Mouse (Mus musculus) midbrain, embryonic 13.5 days (tissue): Measurements from ENCODE around the gene Per2. TPM values are rescaled to one million over a fixed set of nuclear protein-coding genes. Genes with fewer than 3 reads are reported as not detected.
A peak's percentile ranks its signal among the peaks of the same experiment; 100 is the strongest.

Experiments used
- ATAC-seq: fragments of 200-750 bp; cut with Nextera tagmentation; 2 replicates; pipeline ENCODE4 v1.8.0; 2017; ENCODE audit warnings: mild to moderate bottlenecking, moderate TSS enrichment, moderate library complexity
- H3K27ac ChIP-seq: fragments of 300-500 bp; sonication (generic); 2 replicates; pipeline ENCODE4 v1.5.1; 2015; ENCODE audit warnings: inconsistent platforms, mild to moderate bottlenecking, moderate library complexity
- H3K27me3 ChIP-seq: fragments of 300-500 bp; sonication (generic); 2 replicates; pipeline ENCODE4 v1.6.1; 2015; ENCODE audit warnings: mild to moderate bottlenecking, inconsistent platforms
- H3K36me3 ChIP-seq: fragments of 300-500 bp; sonication (generic); 2 replicates; pipeline ENCODE4 v1.6.1; 2015; ENCODE audit warnings: mild to moderate bottlenecking, inconsistent platforms
- H3K4me1 ChIP-seq: fragments of 300-500 bp; sonication (generic); replicated peaks from 2 replicates; pipeline ENCODE4 v1.6.1; 2015; ENCODE audit warnings: inconsistent platforms
- H3K4me2 ChIP-seq: fragments of 300-500 bp; sonication (generic); replicated peaks from 2 replicates; pipeline ENCODE4 v1.6.1; 2015; ENCODE audit warnings: moderate library complexity, mild to moderate bottlenecking, inconsistent platforms
- H3K4me3 ChIP-seq: fragments of 300-500 bp; sonication (generic); replicated peaks from 2 replicates; pipeline ENCODE4 v1.5.1; 2015; ENCODE audit warnings: mild to moderate bottlenecking, inconsistent platforms
- H3K9ac ChIP-seq: fragments of 300-500 bp; sonication (generic); replicated peaks from 2 replicates; pipeline ENCODE4 v1.6.1; 2015; ENCODE audit warnings: mild to moderate bottlenecking, inconsistent platforms
- H3K9me3 ChIP-seq: fragments of 300-500 bp; sonication (generic); 2 replicates; pipeline ENCODE4 v1.6.1; 2016; ENCODE audit warnings: mild to moderate bottlenecking, inconsistent platforms
- WGBS: fragments of 180-500 bp; shearing (Covaris S2); methylation state at CpG from one replicate; pipeline ENCODE4 v1.1.7; 2015; 5-methylcytosine and 5-hydroxymethylcytosine counted together
- polyA plus RNA-seq: library from polyadenylated mRNA; unstranded; fragments of >200 nt; fragmentation: Nextera tagmentation; extraction: Ambion mirVana; gene quantifications from 2 replicates; pipeline ENCODE4 v1.2.1, GENCODE M21; 2015

Gene Per2
- polyA plus RNA-seq, result 4.4 and 4.7 TPM in 2 replicates

DNA sequence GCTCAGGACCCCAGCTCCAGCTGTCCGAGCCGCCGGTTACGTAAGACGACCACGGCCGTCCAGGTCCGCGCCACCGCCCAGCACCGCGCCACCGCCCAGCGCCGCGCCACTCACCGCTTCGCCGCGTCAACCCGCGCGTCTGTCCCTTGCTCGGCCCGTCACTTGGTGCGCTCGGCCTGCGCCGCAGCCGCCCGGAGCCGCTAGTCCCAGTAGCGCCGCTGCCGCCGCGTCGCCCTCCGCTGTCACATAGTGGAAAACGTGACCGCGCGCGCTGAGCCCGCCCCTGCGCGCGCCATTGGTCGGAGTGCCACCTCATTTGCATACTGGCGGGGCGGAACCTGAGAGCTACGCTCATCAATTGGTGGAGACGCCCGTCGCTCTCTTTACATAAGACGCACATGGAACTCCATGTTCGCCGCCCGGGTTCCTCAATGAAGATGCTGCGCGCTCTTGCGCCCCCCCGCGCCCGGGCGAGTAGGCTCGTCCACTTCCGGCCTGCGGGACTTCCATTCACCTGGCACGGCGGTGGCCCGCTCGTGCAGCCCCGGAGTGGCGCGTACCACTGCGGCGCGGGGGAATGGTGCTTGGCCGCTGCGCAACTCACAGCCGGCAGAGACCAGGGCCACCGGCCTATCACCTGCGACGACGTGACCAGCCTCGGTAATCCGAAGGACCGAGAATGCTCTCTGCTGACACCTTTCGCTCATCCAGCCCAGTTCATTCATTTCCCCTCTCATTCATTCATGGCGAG, at the start of gene Per2:
Gene Per2, minus strand, starts transcription at position 266 of the 751 bp plus-strand sequence.
- Histone ChIP-seq H3K4me2 (peak within 1 kb of the TSS; percentile 81), H3K4me3 (peak within 1 kb of the TSS; percentile 60), H3K9me3 (no peaks in the 10 kb centered on the region), H3K4me1 (peaks cover 48% of the 10 kb centered on the region), H3K27ac (peak within 1 kb of the TSS; percentile 65), H3K27me3 (peaks cover 13% of the 10 kb centered on the region), H3K36me3 (no peaks in the 10 kb centered on the region), H3K9ac (peak within 1 kb of the TSS; percentile 72)
- under 1% methylated on average over 91 of the region's 91 CpGs for WGBS
- peak; percentile 98 for ATAC-seq

- Histone ChIP-seq H3K9ac (no peak overlapping the region), H3K4me3 (no peak overlapping the region), H3K27me3 (no peaks in the 10 kb centered on the region), H3K27ac (no peak overlapping the region), H3K4me1 (no peaks in the 10 kb centered on the region), H3K4me2 (no peak overlapping the region), H3K36me3 (peaks cover 85% of the 10 kb centered on the region), H3K9me3 (no peaks in the 10 kb centered on the region)
- no peak for ATAC-seq
- 81% methylated on average over 3 of the region's 3 CpGs for WGBS
These were observed 45.5 kb upstream of the Per2 start for GRCm38 (mm10) chr1:91504615-91505014.

- peaks cover 2% of the 10 kb centered on the region; the same call in 1 of the 2 replicates for H3K27me3 ChIP-seq
- H3K36me3 ChIP-seq, result peaks cover 44% of the 10 kb centered on the region
- no peak for ATAC-seq
- H3K9me3 ChIP-seq, result no peaks in the 10 kb centered on the region
- H3K4me1 ChIP-seq, result peaks cover 25% of the 10 kb centered on the region
- no peak overlapping the region for H3K27ac ChIP-seq
- WGBS, result 92% methylated on average over 6 of the region's 6 CpGs
- no peak overlapping the region for H3K4me3 ChIP-seq
- H3K4me2 ChIP-seq, result no peak overlapping the region
- no peak overlapping the region for H3K9ac ChIP-seq
These were observed 39.5 kb upstream of the Per2 start for GRCm38 (mm10) chr1:91498579-91498978.

- ATAC-seq, result peak; percentile 21; the same call in 1 of the 2 replicates
- peaks cover 6% of the 10 kb centered on the region; the same call in 1 of the 2 replicates for H3K27me3 ChIP-seq
- H3K9ac ChIP-seq, result peak overlapping the region; percentile 92
- no peak overlapping the region for H3K27ac ChIP-seq
- 41% methylated on average over 5 of the region's 5 CpGs for WGBS
- H3K36me3 ChIP-seq, result peaks cover 13% of the 10 kb centered on the region
- H3K9me3 ChIP-seq, result no peaks in the 10 kb centered on the region
- peak overlapping the region; percentile 91 for H3K4me3 ChIP-seq
- peaks cover 25% of the 10 kb centered on the region for H3K4me1 ChIP-seq
- peak overlapping the region; percentile 92 for H3K4me2 ChIP-seq
These were observed 36.2 kb upstream of the Per2 start for GRCm38 (mm10) chr1:91495321-91495720.

DNA sequence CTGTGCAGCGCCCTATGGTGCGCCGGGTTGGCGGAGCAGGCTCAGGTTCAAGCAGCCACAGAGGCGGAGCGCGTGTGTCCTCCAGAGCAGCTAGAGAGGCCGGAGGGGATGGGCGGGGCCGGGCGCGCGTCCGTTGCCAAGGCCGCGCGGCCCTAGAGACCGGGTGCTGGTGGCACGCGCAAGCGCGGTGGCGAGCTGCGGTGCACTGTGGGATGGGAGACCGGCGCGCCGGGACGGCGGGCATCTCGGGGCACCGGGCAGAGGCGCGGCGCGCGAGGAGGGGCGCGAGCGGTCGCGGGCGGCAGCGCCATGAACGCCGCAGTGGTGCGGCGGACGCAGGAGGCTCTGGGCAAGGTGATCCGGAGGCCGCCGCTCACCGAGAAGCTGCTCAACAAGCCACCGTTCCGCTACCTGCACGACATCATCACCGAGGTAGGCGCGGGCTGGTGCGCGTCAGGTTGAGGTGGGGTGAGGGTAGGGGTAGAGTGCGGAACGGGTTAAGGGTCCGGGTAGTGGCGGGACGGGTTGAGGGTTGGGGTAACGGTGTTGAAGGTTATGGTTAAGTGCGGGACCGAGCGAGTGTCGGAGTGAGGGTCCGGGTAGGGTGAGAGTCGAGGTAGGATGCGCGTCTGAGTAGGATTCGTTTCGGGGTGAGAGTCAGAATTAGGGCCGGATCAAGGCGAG, 35.5 kb upstream of the Per2 start, which contains the start of gene Traf3ip1:
Gene Traf3ip1, plus strand, starts transcription at position 191 of the 684 bp plus-strand sequence.
- Histone ChIP-seq H3K4me1 (peaks cover 25% of the 10 kb centered on the region), H3K9ac (peak within 1 kb of the TSS; percentile 92), H3K4me2 (peak within 1 kb of the TSS; percentile 92), H3K4me3 (peak within 1 kb of the TSS; percentile 91), H3K27ac (no peak within 1 kb of the TSS), H3K27me3 (peaks cover 6% of the 10 kb centered on the region; the same call in 1 of the 2 replicates), H3K36me3 (peaks cover 7% of the 10 kb centered on the region; the same call in 1 of the 2 replicates), H3K9me3 (no peaks in the 10 kb centered on the region)
- WGBS, result under 1% methylated on average over 79 of the region's 79 CpGs
- peak; percentile 98 for ATAC-seq

- peak overlapping the region; percentile 92 for H3K4me2 ChIP-seq
- ATAC-seq, result peak; percentile 55
- peaks cover 25% of the 10 kb centered on the region for H3K4me1 ChIP-seq
- H3K27ac ChIP-seq, result no peak overlapping the region
- H3K9ac ChIP-seq, result peak overlapping the region; percentile 92; the same call in 1 of the 2 replicates
- H3K4me3 ChIP-seq, result peak overlapping the region; percentile 91
- 51% methylated on average over 3 of the region's 3 CpGs for WGBS
- no peaks in the 10 kb centered on the region for H3K9me3 ChIP-seq
- H3K36me3 ChIP-seq, result peaks cover 3% of the 10 kb centered on the region; the same call in 1 of the 2 replicates
- peaks cover 6% of the 10 kb centered on the region; the same call in 1 of the 2 replicates for H3K27me3 ChIP-seq
These were observed 34.8 kb upstream of the Per2 start for GRCm38 (mm10) chr1:91493938-91494337.

- Histone ChIP-seq H3K4me2 (no peak overlapping the region), H3K4me1 (peaks cover 25% of the 10 kb centered on the region), H3K9me3 (no peaks in the 10 kb centered on the region), H3K27me3 (peaks cover 7% of the 10 kb centered on the region), H3K27ac (no peak overlapping the region), H3K4me3 (no peak overlapping the region), H3K36me3 (no peaks in the 10 kb centered on the region), H3K9ac (no peak overlapping the region)
- WGBS, result 7% methylated on average over 2 of the region's 2 CpGs
- ATAC-seq, result no peak
These were observed 33.6 kb upstream of the Per2 start for GRCm38 (mm10) chr1:91492740-91493139.

GRCm38 (mm10) chr1:91490322-91490721, 31.2 kb upstream of the Per2 start:
- no peak overlapping the region for H3K27ac ChIP-seq
- no peak overlapping the region for H3K9ac ChIP-seq
- H3K4me1 ChIP-seq, result peaks cover 11% of the 10 kb centered on the region
- no peak overlapping the region for H3K4me2 ChIP-seq
- 78% methylated on average over 1 of the region's 1 CpGs for WGBS
- ATAC-seq, result no peak
- no peak overlapping the region for H3K4me3 ChIP-seq
- no peaks in the 10 kb centered on the region for H3K9me3 ChIP-seq
- peaks cover 8% of the 10 kb centered on the region for H3K27me3 ChIP-seq
- no peaks in the 10 kb centered on the region for H3K36me3 ChIP-seq

DNA sequence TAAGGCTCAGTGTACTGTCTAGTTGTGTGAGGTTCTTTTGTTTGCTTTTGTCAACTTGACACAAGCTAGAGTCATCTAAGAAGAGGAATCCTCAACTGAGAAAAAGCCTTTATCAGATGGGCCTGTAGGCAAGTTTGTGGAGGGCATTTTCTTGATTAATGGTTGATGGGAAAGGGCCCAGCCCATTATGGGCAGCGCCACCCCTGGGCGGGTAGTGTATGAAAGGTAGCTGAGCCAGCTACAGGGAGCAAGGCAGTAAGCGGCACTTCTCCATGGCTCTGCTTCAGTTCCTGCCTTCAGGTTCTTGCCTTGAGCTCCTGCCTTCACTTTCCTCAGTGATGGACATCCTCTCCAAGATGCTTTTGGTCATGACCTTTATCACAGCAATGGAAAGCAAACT, 27.0 kb upstream of the Per2 start:
- H3K9ac ChIP-seq, result no peak overlapping the region
- no peak overlapping the region for H3K4me3 ChIP-seq
- H3K27ac ChIP-seq, result no peak overlapping the region
- no peaks in the 10 kb centered on the region for H3K9me3 ChIP-seq
- WGBS, result 80% methylated on average over 3 of the region's 3 CpGs
- no peak overlapping the region for H3K4me2 ChIP-seq
- H3K36me3 ChIP-seq, result no peaks in the 10 kb centered on the region
- H3K27me3 ChIP-seq, result peaks cover 2% of the 10 kb centered on the region; the same call in 1 of the 2 replicates
- no peak for ATAC-seq
- no peaks in the 10 kb centered on the region for H3K4me1 ChIP-seq

GRCm38 (mm10) chr1:91485422-91485821, 26.3 kb upstream of the Per2 start:
- H3K27me3 ChIP-seq, result peaks cover 2% of the 10 kb centered on the region; the same call in 1 of the 2 replicates
- H3K27ac ChIP-seq, result no peak overlapping the region
- H3K4me3 ChIP-seq, result no peak overlapping the region
- no peaks in the 10 kb centered on the region for H3K4me1 ChIP-seq
- H3K4me2 ChIP-seq, result no peak overlapping the region
- no peak for ATAC-seq
- no peak overlapping the region for H3K9ac ChIP-seq
- 73% methylated on average over 3 of the region's 3 CpGs for WGBS
- no peaks in the 10 kb centered on the region for H3K36me3 ChIP-seq
- no peaks in the 10 kb centered on the region for H3K9me3 ChIP-seq

DNA sequence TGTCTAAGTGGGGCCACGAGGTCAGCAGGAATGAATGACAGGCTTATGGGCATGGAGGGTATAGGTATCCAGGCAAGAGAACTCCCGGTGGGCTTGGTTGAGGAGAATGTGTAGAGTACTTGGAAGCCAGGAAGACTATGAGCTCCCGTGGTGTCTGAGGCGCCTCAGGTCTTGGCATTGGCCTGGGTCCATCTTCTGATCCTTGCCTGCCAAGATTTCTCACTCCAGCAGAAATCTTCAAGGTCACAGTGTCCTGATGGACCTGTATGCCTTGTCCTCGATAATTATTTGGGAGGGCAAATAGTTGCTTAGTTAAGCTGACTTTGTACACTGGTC, 24.9 kb upstream of the Per2 start:
- Histone ChIP-seq H3K36me3 (no peaks in the 10 kb centered on the region), H3K4me2 (no peak overlapping the region), H3K9me3 (no peaks in the 10 kb centered on the region), H3K9ac (no peak overlapping the region), H3K4me3 (no peak overlapping the region), H3K4me1 (no peaks in the 10 kb centered on the region), H3K27ac (no peak overlapping the region), H3K27me3 (peaks cover 2% of the 10 kb centered on the region; the same call in 1 of the 2 replicates)
- 77% methylated on average over 5 of the region's 5 CpGs for WGBS
- no peak for ATAC-seq
